Comparison of ENCODE assay signal across 14 mouse cellular contexts in the genomic region with DNA sequence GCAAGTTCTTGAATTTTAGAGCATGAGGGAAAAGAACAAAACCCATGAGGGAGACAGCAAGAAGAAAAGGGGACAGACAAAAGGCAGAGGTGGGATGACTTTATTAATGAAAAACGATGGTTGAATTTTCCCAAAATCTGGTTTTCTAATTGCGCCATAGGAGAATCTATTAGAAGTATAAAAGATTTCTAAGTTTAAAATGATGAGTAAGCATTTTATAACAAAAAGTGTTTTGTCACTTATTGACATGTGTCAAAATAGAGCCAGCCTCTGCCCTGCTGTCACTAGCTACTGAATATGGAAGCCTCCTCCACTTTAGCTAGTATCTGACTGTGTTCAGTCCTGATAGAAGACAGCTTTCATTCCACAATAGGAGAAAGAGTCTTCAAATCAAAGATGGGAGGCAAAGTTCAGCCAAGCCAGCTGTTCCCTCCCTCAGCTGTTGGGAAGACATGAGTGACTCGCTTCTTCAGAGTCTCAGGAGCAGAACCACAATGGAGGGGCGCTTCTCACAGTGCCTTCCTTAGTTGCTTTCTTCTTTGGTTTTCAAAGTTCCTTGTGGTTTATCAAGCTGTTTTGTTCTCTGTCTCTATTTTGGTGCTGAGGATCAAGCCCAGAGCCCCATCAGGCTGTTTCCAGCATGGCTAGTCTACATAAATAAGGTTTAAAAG.
"Had no signal": no experiment of that assay in that cellular context is flagged by ENCODE, and none has a peak within 500 bp of the region (broad histone marks: within the 10 kb centered on the region; RNA-seq: fewer than 3 reads in every experiment).

No protein-coding gene starts in this region.

- DNase-seq: kidney, adult 18-20 months; kidney, postnatal 25 days; liver, postnatal 0 days; lung, postnatal 14 days; right cerebral cortex, postnatal 14 days had no signal

- ATAC-seq: intestine, embryonic 15.5 days; liver, postnatal 0 days; midbrain, embryonic 13.5 days had no signal

- H3K4me2 ChIP-seq: intestine, embryonic 15.5 days; kidney, embryonic 15.5 days; liver, embryonic 11.5 days; lung, embryonic 15.5 days; midbrain, embryonic 13.5 days had no signal

- H3K27ac ChIP-seq: intestine, embryonic 15.5 days; kidney, embryonic 15.5 days; left cerebral cortex, adult 2 months; limb, embryonic 10.5 days; lung, embryonic 15.5 days; macrophage; midbrain, embryonic 13.5 days had no signal

- H3K9me3 ChIP-seq: intestine, embryonic 15.5 days; limb, embryonic 10.5 days; lung, embryonic 15.5 days; midbrain, embryonic 13.5 days had no signal

- H3K4me3 ChIP-seq: intestine, embryonic 15.5 days; kidney, embryonic 15.5 days; left cerebral cortex, adult 2 months; limb, embryonic 10.5 days; lung, embryonic 15.5 days; megakaryocyte, embryonic 14.5 days; midbrain, embryonic 13.5 days had no signal

- H3K4me1 ChIP-seq: intestine, embryonic 15.5 days; lung, embryonic 15.5 days; midbrain, embryonic 13.5 days had no signal

- H3K9ac ChIP-seq: intestine, embryonic 15.5 days; kidney, embryonic 15.5 days; liver, postnatal 0 days; lung, embryonic 15.5 days; midbrain, embryonic 13.5 days had no signal

- H3K36me3 ChIP-seq: intestine, embryonic 15.5 days; lung, embryonic 15.5 days had no signal

- H3K27me3 ChIP-seq: intestine, embryonic 15.5 days; kidney, embryonic 15.5 days; lung, embryonic 15.5 days; megakaryocyte, embryonic 14.5 days; midbrain, embryonic 13.5 days had no signal
